Mouse (Mus musculus) adrenal gland, postnatal 36 days (tissue): ENCODE data around the gene Lancl1. TPM values are rescaled to one million over a fixed set of nuclear protein-coding genes. Genes with fewer than 3 reads are reported as not detected.

ENCODE experiments used
- DNase-seq, 2 experiments: peaks; one replicate each; pipeline ENCODE4 v3.0.0; 2021; ENCODE audit warnings: mixed read lengths in 1 of 2
- total RNA-seq, 2 experiments: library from RNA; stranded (reverse); gene quantifications; 2 replicates each; pipeline ENCODE4 v1.2.3; 2021

Lancl1 gene
- total RNA-seq, 2 experiments from 2014 or later, result 50.6 to 52.9 TPM

GRCm38 (mm10) chr1:67017101-67017870, 21.4 kb downstream of the Lancl1 start:
- no peak for DNase-seq

GRCm38 (mm10) chr1:67014205-67014604, 24.5 kb downstream of the Lancl1 start:
- DNase-seq, result no peak

- DNase-seq, result no peak
Observed at GRCm38 (mm10) chr1:67010520-67010919, 28.2 kb downstream of the Lancl1 start.

GRCm38 (mm10) chr1:67003699-67004098, 35.0 kb downstream of the Lancl1 start:
- peak; percentile 20 to 29 for DNase-seq

GRCm38 (mm10) chr1:67002226-67002625, 36.4 kb downstream of the Lancl1 start:
- DNase-seq, result peak in 1 of 2 experiments; percentile 10

- no peak for DNase-seq
Observed at GRCm38 (mm10) chr1:67001367-67001766, 37.3 kb downstream of the Lancl1 start.

GRCm38 (mm10) chr1:67000484-67000883, 38.2 kb downstream of the Lancl1 start:
- DNase-seq, result no peak

GRCm38 (mm10) chr1:66998601-66999000, 40.1 kb downstream of the Lancl1 start:
- no peak for DNase-seq

- DNase-seq, result no peak
Observed at GRCm38 (mm10) chr1:66998188-66998587, 40.5 kb downstream of the Lancl1 start.

GRCm38 (mm10) chr1:66996819-66997218, 41.9 kb downstream of the Lancl1 start:
- no peak for DNase-seq

GRCm38 (mm10) chr1:66992764-66993163, 45.9 kb downstream of the Lancl1 start:
- peak in 1 of 2 experiments; percentile 42 for DNase-seq

GRCm38 (mm10) chr1:66987558-66988190, 51.0 kb downstream of the Lancl1 start:
- DNase-seq, result no peak

GRCm38 (mm10) chr1:66985906-66986305, 52.8 kb downstream of the Lancl1 start:
- no peak for DNase-seq

- DNase-seq, result no peak
Observed at GRCm38 (mm10) chr1:66985129-66985698, 53.5 kb downstream of the Lancl1 start.

- no peak for DNase-seq
Observed at GRCm38 (mm10) chr1:66980129-66980528, 58.5 kb downstream of the Lancl1 start.

GRCm38 (mm10) chr1:66975456-66975855, 63.2 kb downstream of the Lancl1 start:
- no peak for DNase-seq

- no peak for DNase-seq
Observed at GRCm38 (mm10) chr1:66964857-66965256, 73.8 kb downstream of the Lancl1 start.

- no peak for DNase-seq
Observed at GRCm38 (mm10) chr1:66960536-66961243, 78.0 kb downstream of the Lancl1 start.

- DNase-seq, result no peak
Observed at GRCm38 (mm10) chr1:66957361-66957760, 81.3 kb downstream of the Lancl1 start.

GRCm38 (mm10) chr1:66951086-66951485, 87.6 kb downstream of the Lancl1 start:
- no peak for DNase-seq
